Mouse (Mus musculus) CD4-positive, CD25-positive, alpha-beta regulatory T cell, adult 2 months (primary cell): Measurements from ENCODE around the gene 2900011O08Rik.
"Not testable (repeated sequence)": the region's sequence is repeated elsewhere in the genome, so short reads cannot be mapped to it uniquely, and the experiment has no call there.

ENCODE experiments used
- DNase-seq: peaks from one replicate; pipeline ENCODE4 v3.0.0-alpha.2; 2012; ENCODE audit warnings: low read depth, low spot score

2900011O08Rik gene

GRCm38 (mm10) chr16:14059869-14060268, 73.5 kb downstream of the 2900011O08Rik start:
- no peak for DNase-seq

GRCm38 (mm10) chr16:14066571-14066970, 80.2 kb downstream of the 2900011O08Rik start:
- DNase-seq = not testable (repeated sequence)

- DNase-seq = not testable (repeated sequence)
These were observed 82.3 kb downstream of the 2900011O08Rik start for GRCm38 (mm10) chr16:14068701-14069100.

GRCm38 (mm10) chr16:14070471-14071169, 84.2 kb downstream of the 2900011O08Rik start:
- DNase-seq = no peak

GRCm38 (mm10) chr16:14082925-14083324, 96.5 kb downstream of the 2900011O08Rik start:
- no peak for DNase-seq

- DNase-seq = peak; percentile 67
These were observed 101.8 kb downstream of the 2900011O08Rik start for GRCm38 (mm10) chr16:14088249-14088648.

GRCm38 (mm10) chr16:14089296-14089695, 102.9 kb downstream of the 2900011O08Rik start:
- DNase-seq = no peak

GRCm38 (mm10) chr16:14091771-14092170, 105.4 kb downstream of the 2900011O08Rik start:
- DNase-seq = no peak

- no peak for DNase-seq
These were observed 119.5 kb downstream of the 2900011O08Rik start for GRCm38 (mm10) chr16:14105891-14106290.

- DNase-seq = no peak
These were observed 123.3 kb downstream of the 2900011O08Rik start for GRCm38 (mm10) chr16:14109651-14110230.

GRCm38 (mm10) chr16:14110922-14111321, 124.5 kb downstream of the 2900011O08Rik start:
- DNase-seq = no peak

- DNase-seq = no peak
These were observed 125.7 kb downstream of the 2900011O08Rik start for GRCm38 (mm10) chr16:14112133-14112532.

- no peak for DNase-seq
These were observed 126.3 kb downstream of the 2900011O08Rik start for GRCm38 (mm10) chr16:14112742-14113141.

GRCm38 (mm10) chr16:14117299-14117698, 130.9 kb downstream of the 2900011O08Rik start:
- DNase-seq = no peak

GRCm38 (mm10) chr16:14120941-14121340, 134.5 kb downstream of the 2900011O08Rik start:
- no peak for DNase-seq

GRCm38 (mm10) chr16:14121563-14121962, 135.2 kb downstream of the 2900011O08Rik start:
- no peak for DNase-seq

GRCm38 (mm10) chr16:14122586-14122985, 136.2 kb downstream of the 2900011O08Rik start:
- no peak for DNase-seq

GRCm38 (mm10) chr16:14123901-14124300, 137.5 kb downstream of the 2900011O08Rik start:
- DNase-seq = no peak

GRCm38 (mm10) chr16:14124709-14125108, 138.3 kb downstream of the 2900011O08Rik start:
- DNase-seq = no peak

- DNase-seq = no peak
These were observed 138.8 kb downstream of the 2900011O08Rik start for GRCm38 (mm10) chr16:14125253-14125652.

GRCm38 (mm10) chr16:14128977-14129376, 142.6 kb downstream of the 2900011O08Rik start:
- DNase-seq = no peak

- no peak for DNase-seq
These were observed 144.4 kb downstream of the 2900011O08Rik start for GRCm38 (mm10) chr16:14130796-14131195.

GRCm38 (mm10) chr16:14131376-14131775, 145.0 kb downstream of the 2900011O08Rik start:
- no peak for DNase-seq
